Mouse (Mus musculus) monocyte, adult 5-6 weeks (primary cell): Measurements from ENCODE around the gene Rap1b. TPM values are rescaled to one million over a fixed set of nuclear protein-coding genes. Genes with fewer than 3 reads are reported as not detected.

Experiments used
- ATAC-seq: fragments of 153-309, 156-312 bp; replicated peaks from 2 replicates; pipeline ENCODE4 v1.8.0; 2017; ENCODE audit warnings: mild to moderate bottlenecking; ENCODE audit not compliant: low TSS enrichment, insufficient number of reproducible peaks, severe bottlenecking, poor library complexity, low FRiP score
- total RNA-seq: library from RNA; stranded (forward); fragments of 200-1000, 200-491, 200-594 nt; gene quantifications from 3 replicates; pipeline ENCODE4 v1.2.3, GENCODE M21; 2017

Gene Rap1b
- total RNA-seq, 1 experiment from 2014 or later: 1,253 TPM

DNA sequence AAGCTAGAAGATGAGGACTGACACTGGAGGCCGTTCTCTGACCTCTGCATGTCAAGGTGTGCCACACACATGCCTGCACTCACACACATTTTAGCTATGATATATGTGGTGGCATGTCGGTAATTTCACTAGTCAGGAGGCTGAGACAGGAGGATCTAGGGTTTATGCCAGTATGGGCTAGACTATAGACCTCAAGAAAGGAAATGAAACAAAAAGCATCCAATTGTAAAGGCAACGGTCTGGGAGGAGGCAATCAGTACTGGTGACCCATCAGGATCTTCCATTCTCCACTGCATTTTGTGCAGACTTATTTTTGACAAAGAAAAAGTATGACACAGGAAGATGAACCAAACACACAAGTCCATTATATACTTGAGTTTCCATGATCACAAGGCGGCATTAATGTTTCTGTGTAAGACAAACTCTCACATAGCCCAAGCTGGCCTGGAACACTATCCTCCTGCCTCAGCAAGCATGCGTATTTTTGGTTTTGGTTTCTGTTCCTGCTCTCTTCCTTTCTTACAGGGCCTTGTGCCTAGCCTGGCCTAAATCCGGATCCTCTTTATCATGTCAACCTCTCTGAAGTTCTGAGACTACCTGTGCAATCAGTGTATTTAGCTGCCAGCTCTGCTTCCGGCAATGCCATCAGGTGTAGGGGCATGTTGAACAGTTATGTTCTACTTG lies 16.2 kb downstream of the Rap1b start:
- ATAC-seq: peak; percentile 36; the same call in 1 of the 2 replicates

- ATAC-seq: no peak; the same call in 1 of the 2 replicates
Observed at GRCm38 (mm10) chr10:117829022-117829421, 16.8 kb downstream of the Rap1b start.

GRCm38 (mm10) chr10:117828536-117828935 lies 17.3 kb downstream of the Rap1b start:
- no peak for ATAC-seq

GRCm38 (mm10) chr10:117824647-117825046 lies 21.2 kb downstream of the Rap1b start:
- ATAC-seq: no peak

DNA sequence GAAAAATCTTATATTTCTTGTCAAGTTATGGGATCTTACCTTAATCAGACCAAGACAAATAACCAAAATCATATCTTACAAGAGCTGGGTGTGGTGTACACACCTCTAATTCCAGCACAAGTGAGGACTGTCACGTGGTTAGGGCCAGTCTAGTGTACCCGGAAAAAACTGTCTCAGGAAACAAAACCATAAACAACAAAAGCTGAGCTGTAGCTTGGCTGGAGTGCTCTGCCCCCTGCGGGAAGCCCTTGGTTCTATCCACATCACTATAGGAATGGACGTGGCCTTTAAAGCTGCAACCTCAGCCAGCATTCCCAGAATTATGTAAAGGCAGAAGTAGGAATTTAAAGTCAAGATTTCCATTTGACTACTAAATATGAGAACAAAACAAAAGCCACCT lies 21.7 kb downstream of the Rap1b start:
- ATAC-seq: no peak

GRCm38 (mm10) chr10:117823321-117823720 lies 22.5 kb downstream of the Rap1b start:
- ATAC-seq: no peak

DNA sequence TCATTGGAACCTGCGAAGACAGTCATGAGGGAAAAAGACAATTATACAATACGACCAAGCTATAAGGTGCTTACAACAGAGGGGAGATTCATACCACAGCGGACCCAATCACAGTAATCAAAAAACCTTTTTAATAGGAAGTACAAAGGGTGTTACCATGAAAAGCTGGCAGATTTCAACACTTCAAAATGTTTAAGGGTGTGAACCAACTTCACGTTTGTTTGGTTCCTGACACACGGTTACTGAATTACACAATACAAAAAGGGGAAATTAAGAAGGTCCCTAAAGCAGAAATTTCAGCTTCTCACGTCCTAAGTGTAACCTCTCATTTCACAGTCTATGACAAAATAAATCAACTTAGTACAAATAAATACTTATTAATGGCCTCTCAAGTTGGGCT lies 27.2 kb downstream of the Rap1b start:
- ATAC-seq: peak; percentile 53

DNA sequence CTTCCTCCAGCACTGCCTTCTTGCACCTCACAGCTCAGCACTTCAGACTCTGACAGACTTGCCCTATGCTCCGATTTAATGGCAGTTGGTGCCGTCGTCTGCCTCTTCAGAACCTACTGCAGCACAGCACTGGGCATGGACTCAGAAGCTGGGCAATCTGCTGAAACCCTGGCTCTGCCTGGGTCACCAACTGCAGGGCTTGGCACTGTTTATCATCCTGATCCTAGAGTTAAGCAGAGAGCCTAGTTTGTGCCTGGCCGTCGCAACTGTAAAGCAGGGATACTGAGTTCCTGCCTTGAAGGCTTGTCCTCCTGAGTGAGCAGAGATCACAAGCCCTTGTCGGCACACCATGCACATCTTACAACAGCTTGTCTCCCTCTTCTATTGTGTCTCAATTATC lies 29.1 kb downstream of the Rap1b start:
- ATAC-seq: 0 out of 2 replicates have a peak, but pooled peaks have one; percentile 5

DNA sequence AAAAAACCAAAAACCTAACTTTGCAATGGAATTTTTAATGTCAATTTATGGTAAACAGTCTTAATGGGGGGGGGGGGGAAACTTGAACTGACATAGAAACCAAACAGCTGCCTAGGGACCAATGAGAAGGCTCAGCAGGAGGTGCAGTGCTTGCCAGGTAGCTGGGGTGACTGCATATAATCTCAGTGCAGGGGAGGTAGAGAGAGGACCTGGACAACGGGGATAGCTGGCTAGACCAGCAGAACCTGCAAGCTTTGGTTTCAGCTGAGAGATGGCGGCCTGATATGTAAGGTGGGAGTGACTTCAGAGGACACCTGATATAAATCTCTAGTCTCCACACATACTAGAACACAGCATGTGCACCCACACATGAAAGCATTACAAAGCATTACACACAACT lies 33.3 kb downstream of the Rap1b start:
- ATAC-seq: no peak

DNA sequence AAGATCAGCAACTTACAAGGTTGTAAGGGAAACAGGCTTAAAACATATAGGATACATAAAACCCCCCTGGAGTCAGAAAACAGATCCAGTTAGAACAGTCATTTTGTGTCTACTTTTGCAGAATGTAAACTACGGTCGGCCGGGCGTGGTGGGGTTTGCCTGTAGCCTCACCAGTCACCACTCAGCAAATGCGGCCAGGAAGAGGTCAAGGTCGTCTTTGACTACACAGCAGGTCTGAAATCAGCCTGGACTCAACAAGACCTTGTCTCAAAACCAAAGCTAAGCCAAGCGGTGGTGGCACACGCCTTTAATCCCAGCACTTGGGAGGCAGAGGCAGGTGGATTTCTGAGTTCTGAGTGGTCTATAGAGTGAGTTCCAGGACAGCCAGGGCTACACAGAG lies 34.3 kb downstream of the Rap1b start:
- ATAC-seq: no peak

DNA sequence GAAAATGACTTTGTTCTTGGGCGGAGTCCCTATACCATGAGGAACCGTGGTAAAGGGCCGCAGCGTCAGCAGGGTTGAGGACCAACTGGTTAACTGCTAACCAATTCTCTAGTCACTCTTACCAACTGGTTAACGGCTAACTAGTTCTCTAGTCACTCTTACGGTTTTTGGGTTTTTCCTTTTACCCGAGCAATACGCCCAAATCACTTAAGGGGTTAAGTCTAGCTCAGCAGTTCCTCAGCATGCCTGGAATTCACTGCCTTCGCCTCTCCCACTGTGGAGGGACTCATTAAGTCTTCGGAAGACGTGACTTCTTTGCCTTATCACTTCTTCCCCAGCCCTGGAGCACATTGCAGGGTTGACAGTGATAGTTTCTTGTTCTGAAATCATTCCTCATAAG lies 35.3 kb downstream of the Rap1b start:
- no peak for ATAC-seq

- ATAC-seq: peak; percentile 29
Observed at GRCm38 (mm10) chr10:117808068-117808467, 37.8 kb downstream of the Rap1b start.

DNA sequence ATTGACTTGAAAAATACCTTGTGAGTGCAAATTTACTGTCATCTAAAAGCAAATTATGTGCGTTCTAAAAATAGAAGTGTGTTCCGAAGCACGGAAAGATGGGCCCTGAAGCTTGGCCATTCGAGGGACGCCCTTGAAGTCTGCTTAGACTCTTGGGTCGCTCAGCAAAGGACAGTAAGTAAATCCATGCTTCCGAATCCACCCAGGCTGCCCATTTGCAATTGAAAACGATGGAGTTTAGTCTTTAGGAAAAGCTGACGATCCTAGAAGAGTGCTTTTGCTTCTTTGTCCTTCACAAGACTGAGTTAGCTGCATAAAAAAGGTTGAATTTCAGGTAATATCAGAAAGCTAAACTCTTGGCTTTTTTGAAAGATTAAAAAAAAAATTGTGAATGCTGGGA lies 39.9 kb downstream of the Rap1b start:
- no peak for ATAC-seq

- ATAC-seq: no peak
Observed at GRCm38 (mm10) chr10:117803870-117804850, 41.7 kb downstream of the Rap1b start.

DNA sequence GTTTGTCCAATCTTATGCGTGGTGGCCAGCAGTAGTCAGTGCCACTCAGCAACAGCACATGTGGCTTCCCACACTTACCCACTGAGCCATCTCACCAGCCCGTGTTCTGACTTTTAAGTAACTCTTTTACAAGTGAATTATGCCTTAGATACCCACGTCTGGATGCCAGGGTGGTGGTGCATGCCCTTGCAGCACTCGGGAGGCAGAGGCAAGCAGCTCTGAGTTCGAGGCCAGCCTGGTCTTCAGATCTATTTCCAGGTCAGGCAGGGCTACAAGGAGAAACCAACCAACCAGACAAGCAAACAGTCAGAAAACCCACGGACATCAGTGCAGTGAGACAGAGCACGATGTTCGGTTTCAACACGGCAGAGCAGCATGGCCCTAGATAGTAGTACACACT lies 43.9 kb downstream of the Rap1b start:
- ATAC-seq: no peak

- ATAC-seq: no peak
Observed at GRCm38 (mm10) chr10:117799806-117800205, 46.0 kb downstream of the Rap1b start.

GRCm38 (mm10) chr10:117798436-117799035 lies 47.3 kb downstream of the Rap1b start:
- no peak for ATAC-seq

GRCm38 (mm10) chr10:117797684-117798083 lies 48.2 kb downstream of the Rap1b start:
- ATAC-seq: no peak

DNA sequence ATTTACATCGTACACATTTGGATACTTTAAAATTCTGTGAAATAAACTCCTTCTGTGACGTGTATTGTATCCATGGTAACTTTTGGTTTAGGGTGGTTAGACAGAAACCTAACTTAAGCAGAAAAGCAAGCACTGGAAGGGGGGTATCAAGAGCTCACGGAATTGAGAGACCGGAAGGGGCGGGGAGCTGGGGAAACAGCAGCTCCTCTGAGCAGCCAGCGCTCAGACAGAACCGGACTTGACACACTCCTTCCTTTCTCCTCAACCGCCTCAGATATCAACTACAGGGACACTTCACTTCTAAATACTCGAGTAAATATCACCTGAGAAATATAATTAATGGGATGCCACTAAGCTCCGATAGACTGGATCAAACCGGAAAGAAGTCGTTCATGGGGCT lies 48.7 kb downstream of the Rap1b start:
- ATAC-seq: no peak
